Comparison of ENCODE assay signal across 10 mouse cellular contexts in genomic region chr1:66320378-66321135, GRCm38 (mm10).
DNase-seq lines count a peak whose midpoint lies in the region; ATAC-seq and TF ChIP-seq lines count a peak whose summit lies in the region.
"Had no signal": no experiment of that assay in that cellular context is flagged by ENCODE, and none has a peak within 500 bp of the region (broad histone marks: within the 10 kb centered on the region; RNA-seq: fewer than 3 reads in every experiment).

No protein-coding gene starts in this region.

- peak overlapping the region; percentile 40 for H3K4me2 ChIP-seq in forebrain, embryonic 15.5 days (replicated peaks)
- H3K4me2 ChIP-seq in midbrain, embryonic 12.5 days (replicated peaks) = peak overlapping the region; percentile 38
- H3K4me2 ChIP-seq: heart, embryonic 15.5 days had no signal

- H3K9ac ChIP-seq in forebrain, embryonic 15.5 days (replicated peaks) = peak overlapping the region; percentile 35
- H3K9ac ChIP-seq in midbrain, embryonic 12.5 days (replicated peaks) = no peak overlapping the region
- H3K9ac ChIP-seq: heart, embryonic 15.5 days had no signal

- no peaks in the 10 kb centered on the region for H3K9me3 ChIP-seq in forebrain, embryonic 15.5 days
- H3K9me3 ChIP-seq in midbrain, embryonic 12.5 days = no peaks in the 10 kb centered on the region
- H3K9me3 ChIP-seq: heart, embryonic 15.5 days had no signal

- no peak for TF ChIP-seq CTCF in brain, embryonic 14.5 days (IDR thresholded peaks at IDR 0.05; ENCODE audit: borderline replicate concordance, extremely low read depth, insufficient read depth, insufficient read length)

- peak overlapping the region; percentile 99 for H3K27ac ChIP-seq in forebrain, embryonic 15.5 days (replicated peaks)
- peak overlapping the region; percentile 88 for H3K27ac ChIP-seq in midbrain, embryonic 12.5 days (replicated peaks)
- H3K27ac ChIP-seq: heart, embryonic 15.5 days had no signal

- ATAC-seq in forebrain, embryonic 15.5 days (replicated peaks) = peak; percentile 69
- ATAC-seq in midbrain, embryonic 12.5 days (ENCODE audit: low FRiP score, low read depth) = peak; percentile 75

- H3K4me1 ChIP-seq in forebrain, embryonic 15.5 days = peaks cover 43% of the 10 kb centered on the region
- H3K4me1 ChIP-seq in midbrain, embryonic 12.5 days = peaks cover 37% of the 10 kb centered on the region
- H3K4me1 ChIP-seq: heart, embryonic 15.5 days had no signal

- H3K36me3 ChIP-seq in forebrain, embryonic 15.5 days = no peaks in the 10 kb centered on the region
- H3K36me3 ChIP-seq in midbrain, embryonic 12.5 days = no peaks in the 10 kb centered on the region
- H3K36me3 ChIP-seq: heart, embryonic 15.5 days had no signal

- peak overlapping the region; percentile 13; the same call in 1 of the 2 replicates for H3K4me3 ChIP-seq in forebrain, embryonic 15.5 days
- no peak overlapping the region for H3K4me3 ChIP-seq in midbrain, embryonic 12.5 days
- H3K4me3 ChIP-seq: erythroblast, embryonic 14.5 days; heart, embryonic 15.5 days had no signal

- WGBS in forebrain, embryonic 15.5 days = 18% methylated on average over 2 of the region's 2 CpGs
- 39% methylated on average over 2 of the region's 2 CpGs for WGBS in midbrain, embryonic 12.5 days

- no peak for TF ChIP-seq POLR2A in brain, embryonic 14.5 days (IDR thresholded peaks at IDR 0.05; ENCODE audit: borderline replicate concordance, extremely low read depth, insufficient read depth, insufficient read length, poor library complexity, severe bottlenecking)

- no peaks in the 10 kb centered on the region for H3K27me3 ChIP-seq in forebrain, embryonic 15.5 days
- H3K27me3 ChIP-seq in midbrain, embryonic 12.5 days = no peaks in the 10 kb centered on the region
- H3K27me3 ChIP-seq: heart, embryonic 15.5 days had no signal

- peak; percentile 48 for DNase-seq in Muller cell, postnatal 12 days (ENCODE audit: inconsistent ontology term)
- DNase-seq in brain, embryonic 14.5 days (ENCODE audit: low read depth) = peak; percentile 93
- DNase-seq in liver = no peak
- no peak for DNase-seq in adipocyte (ENCODE audit: low spot score)
- DNase-seq in gastrocnemius, adult 18-20 months (ENCODE audit: low spot score) = no peak
- DNase-seq: thymus, postnatal 36 days had no signal

Comparison
In these comparisons a context has a peak if more than half of its experiments do, and no peak if none do; other contexts are left out.
1. DNase-seq: peak in Muller cell, postnatal 12 days (single experiment) and brain, embryonic 14.5 days (single experiment); none in liver (single experiment), adipocyte (single experiment) and gastrocnemius, adult 18-20 months (single experiment).